Mouse (Mus musculus) intestine, postnatal 0 days (tissue): Measurements from ENCODE around the gene Tbc1d17. TPM values are rescaled to one million over a fixed set of nuclear protein-coding genes. Genes with fewer than 3 reads are reported as not detected.

Source experiments
- ATAC-seq: fragments of 200-750 bp; cut with Nextera tagmentation; 2 replicates; pipeline ENCODE4 v1.8.0; 2017; ENCODE audit warnings: mild to moderate bottlenecking, moderate TSS enrichment, moderate library complexity
- H3K27ac ChIP-seq: fragments of 300-500 bp; sonication (generic); 2 replicates; pipeline ENCODE4 v1.5.1; 2014; ENCODE audit warnings: mild to moderate bottlenecking, low read depth, low read length, moderate library complexity
- H3K27me3 ChIP-seq: fragments of 300-500 bp; sonication (generic); replicated peaks from 2 replicates; pipeline ENCODE4 v1.6.1; 2014; ENCODE audit warnings: low read length, mixed read lengths; ENCODE audit not compliant: control insufficient read depth, insufficient read depth
- H3K36me3 ChIP-seq: fragments of 300-500 bp; sonication (generic); 2 replicates; pipeline ENCODE4 v1.6.1; 2014; ENCODE audit warnings: mild to moderate bottlenecking, moderate library complexity; ENCODE audit not compliant: control insufficient read depth, insufficient read depth
- H3K4me1 ChIP-seq: fragments of 300-500 bp; sonication (generic); replicated peaks from 2 replicates; pipeline ENCODE4 v1.6.1; 2014; ENCODE audit warnings: antibody characterized with exemption, low read length, mixed read lengths; ENCODE audit not compliant: control insufficient read depth, insufficient read depth
- H3K4me2 ChIP-seq: fragments of 300-500 bp; sonication (generic); replicated peaks from 2 replicates; pipeline ENCODE4 v1.6.1; 2014; ENCODE audit warnings: low read depth, mild to moderate bottlenecking, moderate library complexity
- H3K4me3 ChIP-seq: fragments of 300-500 bp; sonication (generic); 2 replicates; pipeline ENCODE4 v1.5.1; 2014; ENCODE audit warnings: low read depth, low read length
- H3K9ac ChIP-seq: fragments of 300-500 bp; sonication (generic); 2 replicates; pipeline ENCODE4 v1.6.1; 2014; ENCODE audit warnings: mild to moderate bottlenecking, low read depth, low read length
- H3K9me3 ChIP-seq: fragments of 300-500 bp; sonication (generic); 2 replicates; pipeline ENCODE4 v1.6.1; 2016; ENCODE audit warnings: mixed run types; ENCODE audit not compliant: control insufficient read depth
- CTCF ChIP-seq: sonication (generic); IDR thresholded peaks from 2 replicates; pipeline ENCODE4 v1.5.1; 2016; ENCODE audit warnings: low read depth, mild to moderate bottlenecking, control low read depth, antibody characterized with exemption, moderate library complexity
- WGBS: fragments of 180-500 bp; shearing (Covaris S2); extraction: QIAGEN DNeasy Blood & Tissue Kit; methylation state at CpG from one replicate; pipeline ENCODE4 v1.1.7; 2014; 5-methylcytosine and 5-hydroxymethylcytosine counted together
- polyA plus RNA-seq: library from polyadenylated mRNA; unstranded; fragments of >200 nt; fragmentation: Nextera tagmentation; extraction: Ambion mirVana; gene quantifications from 2 replicates; pipeline ENCODE4 v1.2.1, GENCODE M21; 2015

The Tbc1d17 gene
- polyA plus RNA-seq, 1 experiment from 2014 or later: 47.4 TPM

DNA sequence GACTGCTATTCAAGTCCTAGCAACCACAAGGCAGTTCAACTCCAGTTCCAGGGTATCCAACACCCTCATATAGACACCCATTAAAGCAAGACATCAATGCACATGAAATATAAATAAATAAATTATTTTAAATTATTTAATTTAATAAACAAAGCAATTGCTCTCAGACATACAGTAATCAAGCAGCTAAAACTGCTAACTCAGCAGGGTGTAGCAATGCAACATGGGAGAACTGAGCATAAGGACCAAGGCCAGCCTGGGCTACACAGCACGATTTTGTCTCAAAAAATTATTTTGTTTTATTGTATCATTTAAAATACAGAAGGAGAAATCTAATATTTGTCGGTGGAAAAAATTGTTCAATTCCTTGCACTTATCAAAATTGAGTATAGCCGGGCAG lies 45.3 kb upstream of the Tbc1d17 start:
- no peak overlapping the region for H3K9ac ChIP-seq
- H3K9me3 ChIP-seq: no peaks in the 10 kb centered on the region
- TF ChIP-seq CTCF: no peak
- H3K4me1 ChIP-seq: peaks cover 6% of the 10 kb centered on the region; the same call in 1 of the 2 replicates
- 81% methylated on average over 3 of the region's 3 CpGs for whole genome bisulfite sequencing
- H3K27me3 ChIP-seq: no peaks in the 10 kb centered on the region
- H3K36me3 ChIP-seq: no peaks in the 10 kb centered on the region; the same call in 1 of the 2 replicates
- H3K4me3 ChIP-seq: no peak overlapping the region
- no peak overlapping the region for H3K4me2 ChIP-seq
- no peak for ATAC-seq
- no peak overlapping the region for H3K27ac ChIP-seq

DNA sequence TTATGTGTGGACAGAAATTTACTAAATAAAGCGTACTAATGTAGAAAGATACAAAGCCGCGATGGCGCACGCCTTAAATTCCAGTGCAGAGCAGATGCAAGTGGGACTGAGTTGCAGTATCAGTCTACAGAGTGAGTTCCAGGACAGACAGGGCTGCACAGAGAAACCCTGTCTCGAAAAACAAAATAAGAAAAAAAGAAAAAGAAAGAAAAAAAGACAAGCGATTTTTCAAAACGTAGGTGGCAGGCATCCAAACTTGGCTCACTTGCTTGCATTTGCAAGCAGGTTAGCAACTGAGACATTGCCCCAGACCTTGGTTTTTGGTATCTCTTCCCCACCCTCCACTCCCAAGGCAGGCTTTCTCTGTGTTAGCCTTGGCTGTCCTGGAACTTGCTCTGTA lies 44.3 kb upstream of the Tbc1d17 start:
- Histone ChIP-seq H3K9ac (no peak overlapping the region), H3K9me3 (no peaks in the 10 kb centered on the region), H3K36me3 (peaks cover 3% of the 10 kb centered on the region; the same call in 1 of the 2 replicates), H3K4me1 (peaks cover 6% of the 10 kb centered on the region; the same call in 1 of the 2 replicates), H3K27ac (peak overlapping the region; percentile 42; the same call in 1 of the 2 replicates), H3K27me3 (no peaks in the 10 kb centered on the region), H3K4me2 (no peak overlapping the region), H3K4me3 (no peak overlapping the region; the same call in 1 of the 2 replicates)
- TF ChIP-seq CTCF: no peak
- no peak for ATAC-seq
- 18% methylated on average over 8 of the region's 8 CpGs for WGBS

DNA sequence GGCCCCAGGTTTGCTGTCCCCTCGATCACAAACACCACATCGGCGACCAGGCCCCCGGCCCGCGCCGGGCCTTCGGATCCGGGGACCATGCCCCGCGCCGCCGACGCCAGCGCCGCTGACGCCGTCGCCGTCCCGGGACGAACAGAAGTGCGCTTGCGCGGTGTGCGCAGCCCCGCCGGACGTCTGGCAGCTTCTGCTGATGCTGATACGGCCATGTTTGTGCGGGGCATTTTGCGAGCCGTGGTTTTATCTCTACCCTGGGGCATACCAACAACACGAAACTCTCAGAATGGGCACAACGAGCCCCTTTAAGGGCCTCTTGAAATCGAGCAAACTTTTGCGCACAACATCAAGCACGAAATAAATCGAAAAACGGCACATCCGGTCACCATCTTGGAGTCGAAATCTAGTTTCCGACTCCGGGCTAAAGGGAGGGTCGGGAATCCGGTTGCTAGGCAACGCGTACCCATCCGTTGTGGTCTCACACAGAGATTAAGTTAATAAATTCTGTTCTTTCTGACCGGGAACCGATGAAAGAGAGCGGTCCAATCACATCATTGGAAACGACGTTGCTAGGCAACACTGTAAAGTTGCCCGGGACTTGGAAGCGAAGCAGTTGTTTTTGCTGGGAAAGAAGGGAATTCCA lies 43.5 kb upstream of the Tbc1d17 start, which contains the start of gene Med25:
Gene Med25 (minus strand): TSS at position 437 of the 646 bp plus-strand sequence.
- H3K4me3 ChIP-seq: peak within 1 kb of the TSS; percentile 86
- H3K36me3 ChIP-seq: peaks cover 3% of the 10 kb centered on the region; the same call in 1 of the 2 replicates
- peaks cover 6% of the 10 kb centered on the region; the same call in 1 of the 2 replicates for H3K4me1 ChIP-seq
- under 1% methylated on average over 54 of the region's 56 CpGs for WGBS
- peak within 1 kb of the TSS; percentile 86 for H3K4me2 ChIP-seq
- H3K9ac ChIP-seq: peak within 1 kb of the TSS; percentile 85
- H3K27ac ChIP-seq: peak within 1 kb of the TSS; percentile 91
- H3K27me3 ChIP-seq: no peaks in the 10 kb centered on the region
- no peak for TF ChIP-seq CTCF
- peak; percentile 55 for ATAC-seq
- H3K9me3 ChIP-seq: no peaks in the 10 kb centered on the region

DNA sequence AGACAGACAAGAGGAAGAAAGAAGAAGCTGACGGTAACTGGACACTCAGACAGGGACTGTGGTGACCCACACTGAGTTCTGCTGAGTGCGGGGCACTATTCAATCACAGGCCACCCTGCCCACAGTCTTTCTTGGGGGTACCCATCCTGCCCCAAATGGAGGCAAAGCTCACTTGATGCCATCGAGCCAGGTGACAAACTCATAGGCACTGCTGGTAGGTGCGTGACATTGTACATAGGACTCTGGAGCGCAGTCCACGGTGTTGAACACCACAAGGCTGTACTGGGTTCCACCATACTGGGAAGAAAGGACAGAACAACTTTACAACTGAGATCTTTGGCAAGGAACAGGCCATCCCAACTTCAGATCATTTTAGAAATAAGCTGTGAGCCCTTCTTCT lies 42.7 kb upstream of the Tbc1d17 start:
- Histone ChIP-seq H3K27ac (peak overlapping the region; percentile 91; the same call in 1 of the 2 replicates), H3K4me3 (peak overlapping the region; percentile 86), H3K36me3 (peaks cover 3% of the 10 kb centered on the region; the same call in 1 of the 2 replicates), H3K9ac (peak overlapping the region; percentile 85), H3K27me3 (no peaks in the 10 kb centered on the region), H3K4me1 (peaks cover 6% of the 10 kb centered on the region; the same call in 1 of the 2 replicates), H3K9me3 (no peaks in the 10 kb centered on the region), H3K4me2 (peak overlapping the region; percentile 86)
- no peak for TF ChIP-seq CTCF
- 16% methylated on average over 6 of the region's 6 CpGs for WGBS
- peak; percentile 34 for ATAC-seq

DNA sequence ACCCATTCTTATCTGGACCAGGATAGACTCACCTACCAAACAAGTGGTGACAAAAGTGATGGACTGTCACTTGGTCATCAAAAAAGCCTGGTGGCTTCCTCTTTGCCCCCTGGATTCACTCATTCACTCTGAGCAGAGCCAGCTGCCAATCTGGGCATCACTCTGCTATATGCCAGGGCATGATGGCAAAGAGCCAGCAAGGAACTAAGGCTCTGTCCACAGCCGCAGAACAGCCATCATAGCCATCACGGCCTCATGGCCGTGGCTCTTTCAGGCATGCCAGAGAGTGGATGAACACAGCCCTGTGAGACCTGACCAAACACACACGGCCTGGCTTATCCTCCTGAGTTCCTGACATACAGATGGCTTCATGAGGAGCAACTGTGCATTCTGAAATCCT lies 41.9 kb upstream of the Tbc1d17 start:
- no peak for TF ChIP-seq CTCF
- Histone ChIP-seq H3K27ac (no peak overlapping the region; the same call in 1 of the 2 replicates), H3K9ac (no peak overlapping the region), H3K9me3 (no peaks in the 10 kb centered on the region), H3K36me3 (peaks cover 11% of the 10 kb centered on the region), H3K4me3 (no peak overlapping the region), H3K27me3 (no peaks in the 10 kb centered on the region), H3K4me2 (peak overlapping the region; percentile 86), H3K4me1 (peaks cover 6% of the 10 kb centered on the region; the same call in 1 of the 2 replicates)
- WGBS: 73% methylated on average over 4 of the region's 4 CpGs
- ATAC-seq: no peak

DNA sequence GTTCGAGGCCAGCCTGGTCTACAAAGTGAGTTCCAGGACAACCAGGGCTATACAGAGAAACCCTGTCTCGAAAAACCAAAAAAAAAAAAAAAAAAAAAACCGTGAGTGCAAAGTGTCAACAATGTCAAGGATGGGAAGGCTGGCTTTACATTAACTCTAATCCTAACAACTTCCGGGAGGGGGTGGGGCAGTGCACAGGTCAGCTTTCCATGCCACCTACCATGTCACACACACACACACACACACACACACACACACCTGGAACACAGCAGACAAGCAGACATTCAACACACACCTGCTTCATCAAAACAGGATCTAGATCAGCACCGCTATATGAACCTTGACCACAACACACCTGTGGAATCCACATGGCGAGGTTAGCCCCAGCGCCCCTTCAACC lies 41.3 kb upstream of the Tbc1d17 start:
- H3K9ac ChIP-seq: no peak overlapping the region
- peaks cover 6% of the 10 kb centered on the region; the same call in 1 of the 2 replicates for H3K4me1 ChIP-seq
- no peak for TF ChIP-seq CTCF
- ATAC-seq: peak; percentile 25
- no peak overlapping the region for H3K27ac ChIP-seq
- peaks cover 16% of the 10 kb centered on the region for H3K36me3 ChIP-seq
- no peak overlapping the region for H3K4me3 ChIP-seq
- whole genome bisulfite sequencing: 63% methylated on average over 6 of the region's 7 CpGs
- H3K9me3 ChIP-seq: no peaks in the 10 kb centered on the region
- H3K27me3 ChIP-seq: no peaks in the 10 kb centered on the region
- H3K4me2 ChIP-seq: peak overlapping the region; percentile 25; the same call in 1 of the 2 replicates
